Mouse (Mus musculus): ENCODE measurements around the gene Vmn2r85.
"Not testable (repeated sequence)": the region's sequence is repeated elsewhere in the genome, so short reads cannot be mapped to it uniquely, and the experiment has no call there.

Vmn2r85 gene

DNA sequence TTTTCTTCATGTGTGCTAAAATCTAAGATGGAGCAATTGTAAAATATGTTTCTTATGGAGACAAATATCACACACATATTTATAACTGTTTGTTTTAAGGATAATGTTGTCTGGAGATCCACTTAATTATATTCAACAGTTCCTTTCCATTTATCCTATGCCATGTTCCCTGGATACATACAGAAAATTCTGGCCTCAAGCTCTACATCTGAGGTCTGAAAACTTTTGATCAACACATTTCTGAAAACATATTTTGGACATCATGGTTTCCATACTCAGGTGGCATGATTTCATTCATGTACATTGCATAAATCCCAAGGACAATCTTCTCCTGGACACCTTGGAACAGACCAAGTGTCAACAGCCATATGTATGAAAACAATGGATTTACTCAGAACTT lies at the start of gene Vmn2r85:
Gene Vmn2r85 (minus strand): TSS at position 101 of the 400 bp plus-strand sequence.
- not testable (repeated sequence) for DNase-seq

- DNase-seq: no peak
Measured at GRCm38 (mm10) chr10:130470311-130470760, 40.8 kb upstream of the Vmn2r85 start.

- DNase-seq: not testable (repeated sequence)
Measured at GRCm38 (mm10) chr10:130455950-130456349, 26.4 kb upstream of the Vmn2r85 start, which contains the start of gene Vmn2r86. Gene Vmn2r86, minus strand, starts transcription at chr10:130456050.

- DNase-seq: no peak
Measured at GRCm38 (mm10) chr10:130444776-130445175, 15.3 kb upstream of the Vmn2r85 start.

DNA sequence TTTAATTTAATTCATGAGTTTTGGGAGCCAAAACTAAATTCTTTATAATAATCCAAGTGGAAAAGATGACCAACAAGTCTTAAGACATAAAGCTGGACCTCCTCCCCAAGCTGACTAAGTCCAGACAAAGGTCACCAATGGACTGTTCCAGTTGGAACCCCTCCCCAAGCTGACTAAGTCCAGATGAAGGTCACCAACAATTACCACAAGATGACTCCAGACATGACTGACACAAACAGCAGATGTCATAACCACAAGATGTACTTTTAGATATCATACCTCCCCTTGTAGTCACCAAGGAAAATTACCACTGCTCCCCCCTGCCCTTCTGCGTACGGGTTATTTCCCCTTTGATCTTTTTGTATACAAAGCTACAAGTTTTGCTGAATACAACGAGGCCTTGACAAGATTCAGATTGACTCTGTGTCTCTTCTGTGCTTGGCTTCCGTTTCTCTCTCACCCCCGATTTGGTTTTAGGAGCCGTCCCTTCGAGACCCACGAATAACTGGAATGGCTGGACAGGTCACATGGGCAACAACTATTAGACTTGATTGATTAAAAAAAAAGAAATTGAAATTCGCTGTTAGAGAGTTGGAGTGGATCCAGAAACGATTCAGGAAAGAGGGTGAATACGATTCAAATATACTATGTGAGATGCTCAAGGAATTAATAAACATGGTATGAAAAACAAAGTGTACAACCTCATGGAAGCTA lies 4.8 kb upstream of the Vmn2r85 start:
- not testable (repeated sequence) for DNase-seq

DNA sequence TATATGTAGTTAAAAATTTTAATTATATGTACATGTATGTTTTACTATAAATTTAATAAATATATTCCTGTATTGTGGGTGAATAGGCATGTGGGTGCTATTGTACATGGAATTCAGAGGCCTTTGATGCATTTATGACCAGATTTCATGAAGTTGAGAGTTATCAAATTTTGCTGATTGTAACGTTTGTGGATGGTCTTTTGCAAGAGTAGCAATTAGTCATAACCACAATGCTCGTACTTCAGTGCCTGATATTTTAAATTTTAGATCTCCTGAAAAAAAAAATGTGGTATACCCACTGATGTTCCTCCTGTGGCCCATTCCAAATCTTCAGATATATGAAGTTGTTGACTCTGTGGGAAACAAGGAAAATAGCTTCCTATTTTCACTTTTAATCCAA lies 7.1 kb downstream of the Vmn2r85 start:
- DNase-seq: not testable (repeated sequence)

DNA sequence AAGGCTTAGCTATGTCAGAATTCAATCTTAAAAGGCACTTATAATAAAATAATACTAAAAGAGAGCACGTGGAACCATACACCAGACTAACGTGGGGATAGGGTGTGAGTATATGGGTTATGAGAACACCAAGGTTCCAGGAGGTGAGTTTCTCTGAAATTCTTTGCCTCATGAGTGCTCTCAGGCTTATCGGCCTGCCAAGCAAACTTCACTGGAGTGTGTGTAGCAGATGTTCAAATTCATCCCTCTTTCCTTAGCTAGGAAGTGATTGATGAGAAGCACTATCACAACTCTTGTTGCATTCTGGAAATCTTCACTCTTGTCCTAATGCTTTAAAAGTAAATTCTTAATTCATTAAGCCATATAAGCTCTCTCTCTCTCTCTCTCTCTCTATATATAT lies 9.1 kb downstream of the Vmn2r85 start:
- DNase-seq: no peak

- not testable (repeated sequence) for DNase-seq
Measured at GRCm38 (mm10) chr10:130419954-130420353, 9.5 kb downstream of the Vmn2r85 start.

- DNase-seq: not testable (repeated sequence)
Measured at GRCm38 (mm10) chr10:130416352-130416751, 13.2 kb downstream of the Vmn2r85 start.

- DNase-seq: not testable (repeated sequence)
Measured at GRCm38 (mm10) chr10:130412167-130412698, 17.3 kb downstream of the Vmn2r85 start.

- no peak for DNase-seq
Measured at GRCm38 (mm10) chr10:130394232-130394631, 35.3 kb downstream of the Vmn2r85 start, which contains the start of gene Vmn2r84. Gene Vmn2r84, minus strand, starts transcription at chr10:130394332.

DNA sequence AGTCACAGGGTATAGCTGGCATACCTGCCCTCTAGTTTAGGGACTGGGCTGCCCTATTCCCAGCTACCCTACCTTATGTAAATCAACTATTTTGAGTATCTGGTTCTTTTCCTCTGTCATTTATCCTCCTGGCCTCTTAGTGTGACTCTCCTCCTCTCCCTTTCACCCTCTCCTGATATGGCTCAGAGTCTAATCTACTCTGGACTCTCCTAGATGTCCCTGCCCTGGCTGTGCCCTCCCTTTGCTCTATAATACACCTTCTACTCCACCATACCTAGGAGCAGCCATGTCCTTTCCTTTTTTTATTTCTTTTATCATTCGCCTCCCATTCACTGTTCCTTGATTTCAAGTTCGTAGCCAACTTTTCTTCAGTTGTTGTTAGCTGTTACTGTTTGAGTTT lies 54.4 kb downstream of the Vmn2r85 start:
- DNase-seq: no peak

DNA sequence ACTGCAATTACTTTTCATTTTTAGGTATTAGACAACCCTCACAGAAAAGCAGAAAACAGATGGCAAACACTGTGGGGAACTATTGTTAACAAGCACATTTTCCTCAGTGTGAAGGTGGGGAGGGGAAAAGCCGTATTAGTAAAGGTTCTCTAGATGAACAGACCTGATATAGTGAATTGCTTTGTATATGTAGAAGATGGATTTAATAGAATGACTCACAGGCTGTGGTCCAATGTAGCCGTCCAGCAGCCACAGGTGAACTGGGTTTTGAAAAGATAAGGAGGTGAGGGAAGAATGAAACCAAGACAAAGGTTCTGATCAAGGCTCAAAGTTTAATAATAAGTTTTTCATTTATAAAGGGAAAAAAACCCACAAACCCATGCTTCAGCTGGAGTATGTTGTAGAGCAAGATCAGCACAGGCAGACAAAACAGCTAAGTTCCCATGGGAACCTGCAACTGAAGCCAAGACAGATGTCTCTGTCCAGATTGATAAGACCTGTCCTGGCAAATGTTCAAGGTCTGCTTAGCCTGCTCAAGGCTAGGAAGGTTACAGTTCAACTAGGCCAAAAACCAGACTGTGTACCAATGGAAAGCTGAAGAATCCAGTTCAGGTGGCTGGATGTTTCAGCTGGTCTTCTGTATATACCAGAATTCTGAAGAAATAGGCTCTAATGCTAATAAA lies 56.9 kb downstream of the Vmn2r85 start:
- DNase-seq: no peak

- DNase-seq: no peak
Measured at GRCm38 (mm10) chr10:130371644-130372043, 57.9 kb downstream of the Vmn2r85 start.

GRCm38 (mm10) chr10:130370005-130370682 lies 59.4 kb downstream of the Vmn2r85 start:
- no peak for DNase-seq

DNA sequence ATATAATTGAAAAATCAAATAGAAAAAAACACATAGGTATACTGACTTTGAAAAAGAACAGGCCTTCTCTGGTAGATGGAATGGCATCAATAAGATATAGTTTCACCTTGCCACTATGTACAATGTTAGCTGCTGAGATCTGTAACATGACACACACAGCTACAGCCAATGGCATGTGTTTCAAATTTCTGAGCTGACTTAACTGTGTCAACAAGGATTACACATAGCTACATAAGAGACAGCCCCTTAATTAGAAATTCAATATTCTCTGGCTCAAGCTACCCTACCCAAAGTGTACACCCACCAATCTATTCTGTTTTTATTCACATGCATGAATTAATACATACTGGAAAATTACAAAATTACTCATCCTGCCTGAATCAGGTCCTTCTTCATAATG lies 61.1 kb downstream of the Vmn2r85 start:
- DNase-seq: no peak

GRCm38 (mm10) chr10:130364766-130365165 lies 64.7 kb downstream of the Vmn2r85 start:
- no peak for DNase-seq
